Mouse (Mus musculus) midbrain, postnatal 0 days (tissue): Measurements from ENCODE around the gene Ptafr. TPM values are rescaled to one million over a fixed set of nuclear protein-coding genes. Genes with fewer than 3 reads are reported as not detected.
A peak's percentile ranks its signal among the peaks of the same experiment; 100 is the strongest.
"Not testable (repeated sequence)": the region's sequence is repeated elsewhere in the genome, so short reads cannot be mapped to it uniquely, and the experiment has no call there.

Experiments used
- ATAC-seq: fragments of 200-750 bp; cut with Nextera tagmentation; 2 replicates; pipeline ENCODE4 v1.8.0; 2017; ENCODE audit warnings: moderate number of reproducible peaks, mild to moderate bottlenecking, moderate TSS enrichment, moderate library complexity; ENCODE audit not compliant: low FRiP score
- DNase-seq: peaks from one replicate; pipeline ENCODE4 v3.0.0-alpha.2; 2015; ENCODE audit warnings: low spot score
- H3K27ac ChIP-seq: fragments of 300-500 bp; sonication (generic); 2 replicates; pipeline ENCODE4 v1.5.1; 2014; ENCODE audit warnings: low read depth, mild to moderate bottlenecking, low read length, mixed read lengths
- H3K27me3 ChIP-seq: fragments of 300-500 bp; sonication (generic); 2 replicates; pipeline ENCODE4 v1.6.1; 2014; ENCODE audit warnings: low read length, control low read depth, mixed read lengths; ENCODE audit not compliant: insufficient read depth
- H3K36me3 ChIP-seq: fragments of 300-500 bp; sonication (generic); 2 replicates; pipeline ENCODE4 v1.6.1; 2014; ENCODE audit warnings: low read length, control low read depth, mixed read lengths; ENCODE audit not compliant: insufficient read depth
- H3K4me1 ChIP-seq: fragments of 300-500 bp; sonication (generic); 2 replicates; pipeline ENCODE4 v1.6.1; 2014; ENCODE audit warnings: mild to moderate bottlenecking, control low read depth, antibody characterized with exemption, low read length, mixed read lengths; ENCODE audit not compliant: insufficient read depth
- H3K4me2 ChIP-seq: fragments of 300-500 bp; sonication (generic); 2 replicates; pipeline ENCODE4 v1.6.1; 2014; ENCODE audit warnings: low read depth, mild to moderate bottlenecking, low read length, mixed read lengths; ENCODE audit not compliant: poor library complexity, severe bottlenecking
- H3K4me3 ChIP-seq: fragments of 300-500 bp; sonication (generic); 2 replicates; pipeline ENCODE4 v1.5.1; 2014; ENCODE audit warnings: low read depth, mild to moderate bottlenecking, low read length, moderate library complexity
- H3K9ac ChIP-seq: fragments of 300-500 bp; sonication (generic); replicated peaks from 2 replicates; pipeline ENCODE4 v1.6.1; 2014; ENCODE audit warnings: mild to moderate bottlenecking, low read length, moderate library complexity, mixed read lengths; ENCODE audit not compliant: poor library complexity, severe bottlenecking
- H3K9me3 ChIP-seq: fragments of 300-500 bp; sonication (generic); 2 replicates; pipeline ENCODE4 v1.6.1; 2016; ENCODE audit warnings: low read length, control low read depth
- CTCF ChIP-seq: IDR thresholded peaks from 2 replicates; pipeline ENCODE4 v1.5.1; 2016; ENCODE audit warnings: antibody characterized with exemption, mild to moderate bottlenecking
- WGBS: fragments of 180-500 bp; shearing (Covaris S2); extraction: QIAGEN DNeasy Blood & Tissue Kit; methylation state at CpG from one replicate; pipeline ENCODE4 v1.1.7; 2014; 5-methylcytosine and 5-hydroxymethylcytosine counted together
- polyA plus RNA-seq: library from polyadenylated mRNA; unstranded; fragments of >200 nt; fragmentation: Nextera tagmentation; extraction: Ambion mirVana; gene quantifications from 2 replicates; pipeline ENCODE4 v1.2.1, GENCODE M21; 2015
- total RNA-seq: library from RNA; depleted of rRNA; stranded (reverse); fragments of >200 nt; gene quantifications from 2 replicates; pipeline ENCODE4 v1.2.3, GENCODE M21; 2014

The Ptafr gene
- total and polyA plus RNA-seq, 2 experiments from 2014 or later = 0.26 to 1.1 TPM

- Histone ChIP-seq H3K4me1 (no peaks in the 10 kb centered on the region), H3K4me3 (no peak overlapping the region), H3K36me3 (peaks cover 61% of the 10 kb centered on the region), H3K27me3 (no peaks in the 10 kb centered on the region), H3K4me2 (no peak overlapping the region), H3K27ac (no peak overlapping the region), H3K9ac (no peak overlapping the region), H3K9me3 (no peaks in the 10 kb centered on the region)
- peak; percentile 80 for TF ChIP-seq CTCF
- ATAC-seq = no peak
- WGBS = 46% methylated on average over 8 of the region's 8 CpGs
- peak; percentile 70 for DNase-seq
Observed at GRCm38 (mm10) chr4:132545851-132546250, 18.0 kb upstream of the Ptafr start.

GRCm38 (mm10) chr4:132554221-132554620 lies 9.6 kb upstream of the Ptafr start:
- no peaks in the 10 kb centered on the region for H3K9me3 ChIP-seq

GRCm38 (mm10) chr4:132554653-132555052 lies 9.2 kb upstream of the Ptafr start:
- Histone ChIP-seq H3K4me2 (no peak overlapping the region), H3K36me3 (peaks cover 34% of the 10 kb centered on the region), H3K27me3 (no peaks in the 10 kb centered on the region), H3K4me3 (no peak overlapping the region), H3K27ac (no peak overlapping the region), H3K9me3 (no peaks in the 10 kb centered on the region), H3K4me1 (no peaks in the 10 kb centered on the region), H3K9ac (no peak overlapping the region)
- 82% methylated on average over 8 of the region's 8 CpGs for WGBS
- DNase-seq (no peak), ATAC-seq (no peak)
- no peak for TF ChIP-seq CTCF

More at GRCm38 (mm10) chr4:132554221-132554620, 9.6 kb upstream of the Ptafr start:
- H3K9ac ChIP-seq = no peak overlapping the region
- H3K27ac ChIP-seq = no peak overlapping the region
- H3K4me1 ChIP-seq = no peaks in the 10 kb centered on the region
- WGBS = 74% methylated on average over 5 of the region's 5 CpGs
- no peak for DNase-seq
- ATAC-seq = no peak
- peaks cover 38% of the 10 kb centered on the region for H3K36me3 ChIP-seq
- H3K4me3 ChIP-seq = no peak overlapping the region
- no peaks in the 10 kb centered on the region for H3K27me3 ChIP-seq
- no peak for TF ChIP-seq CTCF
- H3K4me2 ChIP-seq = no peak overlapping the region

- H3K9ac ChIP-seq, H3K4me3 ChIP-seq, H3K4me2 ChIP-seq, H3K4me1 ChIP-seq, H3K27me3 ChIP-seq, ATAC-seq, DNase-seq, H3K9me3 ChIP-seq, H3K27ac ChIP-seq: not testable (repeated sequence)
- peaks cover 28% of the 10 kb centered on the region for H3K36me3 ChIP-seq
- 94% methylated on average over 7 of the region's 7 CpGs for WGBS
Observed at GRCm38 (mm10) chr4:132555550-132555949, 8.3 kb upstream of the Ptafr start.

GRCm38 (mm10) chr4:132563261-132563660 lies 606 bp upstream of the Ptafr start:
- no peak for ATAC-seq
- H3K27ac ChIP-seq = no peak overlapping the region
- no peaks in the 10 kb centered on the region for H3K4me1 ChIP-seq
- H3K9me3 ChIP-seq = no peaks in the 10 kb centered on the region
- no peaks in the 10 kb centered on the region for H3K27me3 ChIP-seq
- WGBS = 84% methylated on average over 3 of the region's 3 CpGs
- no peaks in the 10 kb centered on the region for H3K36me3 ChIP-seq
- no peak overlapping the region for H3K4me3 ChIP-seq
- no peak for DNase-seq
- H3K9ac ChIP-seq = no peak overlapping the region
- H3K4me2 ChIP-seq = no peak overlapping the region
- no peak for TF ChIP-seq CTCF

- DNase-seq (no peak), ATAC-seq (no peak)
- WGBS = 75% methylated on average over 12 of the region's 12 CpGs
- Histone ChIP-seq H3K9me3 (no peaks in the 10 kb centered on the region), H3K9ac (no peak overlapping the region), H3K4me1 (no peaks in the 10 kb centered on the region), H3K4me3 (no peak overlapping the region), H3K27me3 (no peaks in the 10 kb centered on the region), H3K27ac (no peak overlapping the region), H3K36me3 (no peaks in the 10 kb centered on the region), H3K4me2 (no peak overlapping the region)
- TF ChIP-seq CTCF = no peak
Observed at GRCm38 (mm10) chr4:132565089-132565747, 1.4 kb downstream of the Ptafr start.
